9 mouse cellular contexts compared by ENCODE assay signal in genomic region chr14:57104106-57105023, GRCm38 (mm10). TPM values are rescaled to one million over a fixed set of nuclear protein-coding genes. Genes with fewer than 3 reads are reported as not detected.
DNase-seq lines count a peak whose midpoint lies in the region; ATAC-seq and TF ChIP-seq lines count a peak whose summit lies in the region.
"Had no signal": no experiment of that assay in that cellular context is flagged by ENCODE, and none has a peak within 500 bp of the region (broad histone marks: within the 10 kb centered on the region; RNA-seq: fewer than 3 reads in every experiment).

TSS of gene Gjb2 (minus strand) at chr14:57104702.

- peak within 1 kb of the TSS; percentile 62 for H3K9ac ChIP-seq in heart, adult 2 months (ENCODE audit: low read depth, low read length)
- peak within 1 kb of the TSS; percentile 51 for H3K9ac ChIP-seq in heart, embryonic 15.5 days
- peak within 1 kb of the TSS; percentile 67 for H3K9ac ChIP-seq in kidney, postnatal 0 days (ENCODE audit: low read depth, low read length)
- H3K9ac ChIP-seq in liver, embryonic 15.5 days = peak within 1 kb of the TSS; percentile 56
- H3K9ac ChIP-seq in neural tube, embryonic 14.5 days (replicated peaks; ENCODE audit: low read depth, low read length) = peak within 1 kb of the TSS; percentile 55

- H3K4me2 ChIP-seq in heart, embryonic 15.5 days = peak within 1 kb of the TSS; percentile 100
- H3K4me2 ChIP-seq in kidney, postnatal 0 days (ENCODE audit: low read length) = peak within 1 kb of the TSS; percentile 100
- H3K4me2 ChIP-seq in liver, embryonic 15.5 days = peak within 1 kb of the TSS; percentile 77
- H3K4me2 ChIP-seq in neural tube, embryonic 14.5 days (ENCODE audit: low read depth, low read length) = peak within 1 kb of the TSS; percentile 100

- no peak within 1 kb of the TSS for H3K27ac ChIP-seq in heart, adult 2 months
- no peak within 1 kb of the TSS for H3K27ac ChIP-seq in heart, embryonic 15.5 days
- peak within 1 kb of the TSS; percentile 60; the same call in 1 of the 2 replicates for H3K27ac ChIP-seq in kidney, postnatal 0 days
- H3K27ac ChIP-seq in liver, embryonic 15.5 days (replicated peaks) = peak within 1 kb of the TSS; percentile 62
- no peak within 1 kb of the TSS for H3K27ac ChIP-seq in neural tube, embryonic 14.5 days (ENCODE audit: low read depth, low read length)
- H3K27ac ChIP-seq: macrophage had no signal

- peak; percentile 47; the same call in 1 of the 2 replicates for ATAC-seq in heart, embryonic 15.5 days (replicated peaks; ENCODE audit: insufficient number of reproducible peaks, insufficient read depth, low FRiP score, low read depth)
- peak; percentile 82 for ATAC-seq in kidney, postnatal 0 days (replicated peaks; ENCODE audit: low FRiP score, low read depth)
- peak; percentile 78 for ATAC-seq in liver, embryonic 15.5 days (ENCODE audit: insufficient read depth)
- ATAC-seq in neural tube, embryonic 14.5 days (ENCODE audit: low read depth) = peak; percentile 63

- no peaks in the 10 kb centered on the region for H3K79me2 ChIP-seq in heart, adult 2 months (replicated peaks; ENCODE audit: control insufficient read depth, insufficient read depth, low read length)

- peak within 1 kb of the TSS; percentile 50 for H3K4me3 ChIP-seq in heart, adult 2 months
- H3K4me3 ChIP-seq in heart, embryonic 15.5 days = peak within 1 kb of the TSS; percentile 70
- peak within 1 kb of the TSS; percentile 65 for H3K4me3 ChIP-seq in kidney, postnatal 0 days (replicated peaks; ENCODE audit: low read depth, low read length)
- peak within 1 kb of the TSS; percentile 60 for H3K4me3 ChIP-seq in liver, embryonic 15.5 days (replicated peaks)
- peak within 1 kb of the TSS; percentile 52 for H3K4me3 ChIP-seq in neural tube, embryonic 14.5 days (ENCODE audit: low read depth, low read length)

- DNase-seq in heart, adult 2 months = peak; percentile 21 to 29
- no peak for DNase-seq in heart, postnatal 25 days (ENCODE audit: low spot score)
- DNase-seq in cerebellum, postnatal 25 days = peak; percentile 20 to 41
- peak; percentile 41 for DNase-seq in kidney, postnatal 0 days (ENCODE audit: low spot score)
- DNase-seq in urinary bladder, postnatal 25 days (ENCODE audit: low spot score) = peak; percentile 39

- intact Hi-C loops in heart, adult 2 months (cut with DNase I) = loop anchor here (5.0 kb wide), 1 partner anchor 243 kb away; no protein-coding TSS in a partner anchor
- intact Hi-C loops in heart, postnatal 25 days (cut with DNase I) = no loop called here

- under 1% methylated on average over 93 of the region's 101 CpGs for WGBS in heart, adult 2 months
- WGBS in heart, embryonic 15.5 days = under 1% methylated on average over 101 of the region's 101 CpGs
- whole genome bisulfite sequencing in kidney, postnatal 0 days = under 1% methylated on average over 101 of the region's 101 CpGs
- under 1% methylated on average over 101 of the region's 101 CpGs for WGBS in liver, embryonic 15.5 days (ENCODE audit: insufficient replicate concordance)
- under 1% methylated on average over 91 of the region's 101 CpGs for WGBS in neural tube, embryonic 14.5 days

- TF ChIP-seq CTCF in heart, adult 2 months (IDR thresholded peaks at IDR 0.05) = peak; percentile 12; the same call in 1 of the 2 replicates
- peak; percentile 39; the same call in 1 of the 2 replicates for TF ChIP-seq CTCF in kidney, postnatal 0 days (IDR thresholded peaks at IDR 0.05; ENCODE audit: low read depth)

- H3K36me3 ChIP-seq in heart, adult 2 months (ENCODE audit: control insufficient read depth, insufficient read depth, low read length) = no peaks in the 10 kb centered on the region
- no peaks in the 10 kb centered on the region for H3K36me3 ChIP-seq in heart, embryonic 15.5 days
- no peaks in the 10 kb centered on the region for H3K36me3 ChIP-seq in kidney, postnatal 0 days (ENCODE audit: insufficient read depth, low read length)
- no peaks in the 10 kb centered on the region for H3K36me3 ChIP-seq in liver, embryonic 15.5 days (replicated peaks)
- no peaks in the 10 kb centered on the region for H3K36me3 ChIP-seq in neural tube, embryonic 14.5 days (ENCODE audit: control insufficient read depth, insufficient read depth, low read length)

- no peaks in the 10 kb centered on the region for H3K9me3 ChIP-seq in heart, embryonic 15.5 days (replicated peaks)
- no peaks in the 10 kb centered on the region for H3K9me3 ChIP-seq in kidney, postnatal 0 days (replicated peaks; ENCODE audit: low read length)
- no peaks in the 10 kb centered on the region for H3K9me3 ChIP-seq in liver, embryonic 15.5 days (replicated peaks)
- no peaks in the 10 kb centered on the region for H3K9me3 ChIP-seq in neural tube, embryonic 14.5 days (ENCODE audit: control insufficient read depth, low read length)

- peaks cover 13% of the 10 kb centered on the region for H3K27me3 ChIP-seq in heart, adult 2 months (ENCODE audit: control insufficient read depth, insufficient read depth, low read length)
- H3K27me3 ChIP-seq in heart, embryonic 15.5 days = peaks cover 70% of the 10 kb centered on the region
- H3K27me3 ChIP-seq in kidney, postnatal 0 days (ENCODE audit: insufficient read depth, low read length) = peaks cover 22% of the 10 kb centered on the region
- H3K27me3 ChIP-seq in liver, embryonic 15.5 days = peaks cover 63% of the 10 kb centered on the region
- H3K27me3 ChIP-seq in neural tube, embryonic 14.5 days (ENCODE audit: control insufficient read depth, insufficient read depth, low read length) = peaks cover 40% of the 10 kb centered on the region

- TF ChIP-seq EP300 in heart, adult 2 months (IDR thresholded peaks at IDR 0.05; ENCODE audit: insufficient read depth, low read depth, low read length) = no peak

- H3K4me1 ChIP-seq in heart, adult 2 months (ENCODE audit: control insufficient read depth, insufficient read depth, low read length) = no peaks in the 10 kb centered on the region
- peaks cover 20% of the 10 kb centered on the region for H3K4me1 ChIP-seq in heart, embryonic 15.5 days (replicated peaks)
- no peaks in the 10 kb centered on the region for H3K4me1 ChIP-seq in kidney, postnatal 0 days (replicated peaks; ENCODE audit: insufficient read depth, low read length)
- H3K4me1 ChIP-seq in liver, embryonic 15.5 days (replicated peaks) = no peaks in the 10 kb centered on the region
- H3K4me1 ChIP-seq in neural tube, embryonic 14.5 days (ENCODE audit: control insufficient read depth, insufficient read depth, low read length) = 0 out of 2 replicates have a peak, but pooled peaks cover 9% of the 10 kb centered on the region

- no peak for TF ChIP-seq POLR2A in heart, adult 2 months (IDR thresholded peaks at IDR 0.05; ENCODE audit: insufficient read depth, low read depth, low read length)

RNA-seq across cellular contexts. Expression of gene Gjb2, which starts in this region (rescaled TPM):
- not detected for total RNA-seq in heart, adult 2 months (2021)
- polyA plus RNA-seq in heart, adult 2 months (2012; rRNA removed) = 0.18 and 0.20 TPM in 2 replicates
- total RNA-seq in heart, postnatal 25 days (2021) = not detected
- 0.15 and 0.38 TPM in 2 replicates for polyA plus RNA-seq in heart, embryonic 15.5 days (2015; fragmentation: Nextera tagmentation; extraction: Ambion mirVana)
- 10.5 and 11.6 TPM in 2 replicates for polyA plus RNA-seq in kidney, postnatal 0 days (2015; fragmentation: Nextera tagmentation; extraction: Ambion mirVana)
- 16.0 and 16.7 TPM in 2 replicates for polyA plus RNA-seq in liver, embryonic 15.5 days (2015; fragmentation: Nextera tagmentation; extraction: Ambion mirVana)
- polyA plus RNA-seq in neural tube, embryonic 14.5 days (2014; fragmentation: Nextera tagmentation; extraction: Ambion mirVana) = 1.3 and 26.7 TPM in 2 replicates
- polyA plus RNA-seq: macrophage had no signal

Comparison
In these comparisons a context has a peak if more than half of its experiments do, and no peak if none do; other contexts are left out.
1. Peak in DNase-seq, H3K4me3 ChIP-seq and H3K9ac ChIP-seq in heart, adult 2 months; RNA of the gene not detected or under 1 TPM.
2. Peak in ATAC-seq, H3K4me3 ChIP-seq, H3K9ac ChIP-seq and H3K4me2 ChIP-seq in heart, embryonic 15.5 days; RNA of the gene not detected or under 1 TPM.
3. H3K27ac ChIP-seq: peak in kidney, postnatal 0 days (single experiment) and liver, embryonic 15.5 days (single experiment); none in heart, adult 2 months (single experiment), heart, embryonic 15.5 days (single experiment) and neural tube, embryonic 14.5 days (single experiment).
4. Peak in every context shown above with its lines, with median percentiles within 50 percentile points of each other: H3K4me3 ChIP-seq, H3K9ac ChIP-seq, ATAC-seq and H3K4me2 ChIP-seq.